ENCODE assay signal across 11 mouse cellular contexts in genomic region chr7:81132851-81133279, GRCm38 (mm10). TPM values are rescaled to one million over a fixed set of nuclear protein-coding genes. Genes with fewer than 3 reads are reported as not detected.
A peak's percentile ranks its signal among the peaks of the same experiment; 100 is the strongest.
DNase-seq lines count a peak whose midpoint lies in the region; ATAC-seq lines count a peak whose summit lies in the region.
"Had no signal": no experiment of that assay in that cellular context is flagged by ENCODE, and none has a peak within 500 bp of the region (broad histone marks: within the 10 kb centered on the region; RNA-seq: fewer than 3 reads in every experiment).

No protein-coding gene starts in this region.

- no peaks in the 10 kb centered on the region for H3K9me3 ChIP-seq in midbrain, embryonic 13.5 days
- 0 out of 2 replicates have a peak, but pooled peaks cover 4% of the 10 kb centered on the region for H3K9me3 ChIP-seq in midbrain, embryonic 14.5 days (ENCODE audit: control insufficient read depth, low read length)
- H3K9me3 ChIP-seq in kidney, embryonic 16.5 days (ENCODE audit: low read length), result no peaks in the 10 kb centered on the region

- H3K4me1 ChIP-seq in midbrain, embryonic 13.5 days (replicated peaks), result peaks cover 5% of the 10 kb centered on the region; the same call in 1 of the 2 replicates
- H3K4me1 ChIP-seq in midbrain, embryonic 14.5 days (ENCODE audit: control insufficient read depth, insufficient read depth, low read length), result 0 out of 2 replicates have a peak, but pooled peaks cover 2% of the 10 kb centered on the region
- H3K4me1 ChIP-seq in kidney, embryonic 16.5 days (ENCODE audit: insufficient read depth, low read length), result peaks cover 32% of the 10 kb centered on the region

- no peaks in the 10 kb centered on the region for H3K36me3 ChIP-seq in midbrain, embryonic 13.5 days
- no peaks in the 10 kb centered on the region for H3K36me3 ChIP-seq in midbrain, embryonic 14.5 days (ENCODE audit: control insufficient read depth, insufficient read depth, low read length)
- no peaks in the 10 kb centered on the region for H3K36me3 ChIP-seq in kidney, embryonic 16.5 days (ENCODE audit: insufficient read depth, low read length)

- intact Hi-C loops in gastrocnemius, postnatal 36 days (cut with DNase I), result no loop called here

- no peaks in the 10 kb centered on the region for H3K27me3 ChIP-seq in midbrain, embryonic 13.5 days
- no peaks in the 10 kb centered on the region for H3K27me3 ChIP-seq in midbrain, embryonic 14.5 days (ENCODE audit: control insufficient read depth, insufficient read depth, low read length)
- no peaks in the 10 kb centered on the region for H3K27me3 ChIP-seq in kidney, embryonic 16.5 days (ENCODE audit: insufficient read depth, low read length)
- H3K27me3 ChIP-seq: Patski had no signal

- DNase-seq in midbrain, embryonic 14.5 days, result no peak
- peak; percentile 51 to 62 for DNase-seq in gastrocnemius, postnatal 36 days
- peak; percentile 89 for DNase-seq in skeletal muscle tissue, adult 2 months (ENCODE audit: low read depth, low spot score)
- DNase-seq in thymus, postnatal 14 days, result no peak
- DNase-seq in right cerebral cortex, postnatal 25 days, result no peak

- H3K9ac ChIP-seq in midbrain, embryonic 13.5 days (replicated peaks), result no peak overlapping the region
- H3K9ac ChIP-seq in midbrain, embryonic 14.5 days (replicated peaks; ENCODE audit: low read length), result no peak overlapping the region
- 0 out of 2 replicates have a peak overlapping the region, but pooled peaks have one; percentile 8 for H3K9ac ChIP-seq in kidney, embryonic 16.5 days (replicated peaks; ENCODE audit: low read length)

- H3K4me2 ChIP-seq in midbrain, embryonic 13.5 days (replicated peaks), result no peak overlapping the region
- no peak overlapping the region for H3K4me2 ChIP-seq in midbrain, embryonic 14.5 days (ENCODE audit: low read length)
- H3K4me2 ChIP-seq in kidney, embryonic 16.5 days (replicated peaks; ENCODE audit: low read depth, low read length), result no peak overlapping the region

- peak; percentile 50; the same call in 1 of the 2 replicates for ATAC-seq in midbrain, embryonic 13.5 days
- no peak for ATAC-seq in midbrain, embryonic 14.5 days (ENCODE audit: low FRiP score, low TSS enrichment)
- peak; percentile 81 for ATAC-seq in kidney, embryonic 16.5 days (ENCODE audit: low FRiP score, low TSS enrichment)
- ATAC-seq in erythroblast, adult 5-6 weeks (replicated peaks; ENCODE audit: low FRiP score, poor library complexity, severe bottlenecking), result no peak
- ATAC-seq: Patski had no signal

- whole genome bisulfite sequencing in midbrain, embryonic 13.5 days, result 13% methylated on average over 2 of the region's 2 CpGs
- WGBS in midbrain, embryonic 14.5 days, result 7% methylated on average over 2 of the region's 2 CpGs
- WGBS in kidney, embryonic 16.5 days, result 0% methylated on average over 2 of the region's 2 CpGs

- no peak overlapping the region for H3K27ac ChIP-seq in midbrain, embryonic 13.5 days
- H3K27ac ChIP-seq in midbrain, embryonic 14.5 days (replicated peaks; ENCODE audit: low read depth, low read length), result no peak overlapping the region
- H3K27ac ChIP-seq in kidney, embryonic 16.5 days (ENCODE audit: low read length), result peak overlapping the region; percentile 21; the same call in 1 of the 2 replicates

- H3K4me3 ChIP-seq in midbrain, embryonic 13.5 days (replicated peaks), result no peak overlapping the region
- H3K4me3 ChIP-seq in midbrain, embryonic 14.5 days (replicated peaks; ENCODE audit: low read depth, low read length), result no peak overlapping the region
- no peak overlapping the region for H3K4me3 ChIP-seq in kidney, embryonic 16.5 days (ENCODE audit: low read length)

RNA-seq across cellular contexts. Expression of gene Slc28a1, which starts 18.3 kb away (rescaled TPM):
- not detected in 2 replicates for polyA plus RNA-seq in midbrain, embryonic 13.5 days (2015; fragmentation: Nextera tagmentation; extraction: Ambion mirVana)
- polyA plus RNA-seq in midbrain, embryonic 14.5 days (2014; fragmentation: Nextera tagmentation; extraction: Ambion mirVana), result not detected in 2 replicates
- under 1 TPM; 0.20 to 0.36 TPM for total RNA-seq in gastrocnemius, postnatal 36 days (2021)
- polyA plus RNA-seq in kidney, embryonic 16.5 days (2015; fragmentation: Nextera tagmentation; extraction: Ambion mirVana), result 0.73 and 1.2 TPM in 2 replicates
- 0.84 TPM in 1 of 2 replicates, not detected in the other for total RNA-seq in erythroblast, adult 5-6 weeks (2015; ENCODE audit: low replicate concordance)
- 0.26 TPM in 1 of 2 replicates, not detected in the other for total RNA-seq in erythroblast, adult 5-6 weeks (2017; ENCODE audit: low replicate concordance)
- total RNA-seq: neutrophil, adult 5-6 weeks had no signal
- polyA plus RNA-seq: embryonic facial prominence, embryonic 11.5 days; Patski had no signal

Comparison
In these comparisons a context has a peak if more than half of its experiments do, and no peak if none do; other contexts are left out.
1. ATAC-seq: peak in midbrain, embryonic 13.5 days (single experiment) and kidney, embryonic 16.5 days (single experiment); none in midbrain, embryonic 14.5 days (single experiment) and erythroblast, adult 5-6 weeks (single experiment).
2. DNase-seq: peak in gastrocnemius, postnatal 36 days (2 of 2) and skeletal muscle tissue, adult 2 months (single experiment); none in midbrain, embryonic 14.5 days (single experiment), thymus, postnatal 14 days (single experiment) and right cerebral cortex, postnatal 25 days (single experiment).